Mouse (Mus musculus) embryonic fibroblast, embryonic 13.5 days (primary cell): ENCODE results near the gene Crocc.

Experiments used
- CTCF ChIP-seq: IDR thresholded peaks from 2 replicates; pipeline ENCODE4 v1.5.1; 2011; ENCODE audit warnings: mild to moderate bottlenecking, control low read depth, low read length, moderate library complexity, borderline replicate concordance; ENCODE audit not compliant: insufficient read depth
- POLR2A ChIP-seq: IDR thresholded peaks from 2 replicates; pipeline ENCODE4 v1.6.1; 2011; ENCODE audit warnings: low read depth, mild to moderate bottlenecking, control low read depth, low read length, moderate library complexity

- TF ChIP-seq POLR2A (no peak), CTCF (no peak)
Measured at GRCm38 (mm10) chr4:141048810-141049475, 11.4 kb downstream of the Crocc start.
